ENCODE assay signal across 31 mouse cellular contexts in the genomic region with DNA sequence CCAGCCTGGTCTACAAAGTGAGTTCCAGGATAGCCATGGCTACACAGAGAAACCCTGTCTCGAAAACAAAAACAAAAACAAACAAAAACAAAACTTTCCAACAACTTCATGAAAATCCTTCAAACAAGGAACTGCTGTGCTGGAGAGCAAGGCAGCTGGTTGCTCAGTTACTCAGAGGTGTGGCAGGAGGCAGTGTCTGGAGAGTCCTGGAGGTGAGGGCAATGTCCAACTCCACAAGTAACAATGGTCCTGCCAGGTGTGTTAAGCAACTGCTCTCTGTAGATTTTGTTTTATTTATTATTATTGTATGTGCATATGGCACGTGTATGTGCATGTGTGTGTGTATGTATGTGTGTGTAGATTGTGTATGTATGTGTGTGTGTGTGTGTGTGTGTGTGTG.
A peak's percentile ranks its signal among the peaks of the same experiment; 100 is the strongest.
DNase-seq lines count a peak whose midpoint lies in the region; ATAC-seq and TF ChIP-seq lines count a peak whose summit lies in the region.
"Had no signal": no experiment of that assay in that cellular context is flagged by ENCODE, and none has a peak within 500 bp of the region (broad histone marks: within the 10 kb centered on the region; RNA-seq: fewer than 3 reads in every experiment).

No protein-coding gene starts in this region.

- no peaks in the 10 kb centered on the region for H3K79me2 ChIP-seq in liver, adult 2 months (ENCODE audit: control insufficient read depth, insufficient read depth, low read length)

- H3K27me3 ChIP-seq in kidney, embryonic 14.5 days (ENCODE audit: control insufficient read depth, insufficient read depth, low read length) = no peaks in the 10 kb centered on the region
- H3K27me3 ChIP-seq in liver, adult 2 months (ENCODE audit: control insufficient read depth, insufficient read depth, low read length) = no peaks in the 10 kb centered on the region
- H3K27me3 ChIP-seq in liver, embryonic 11.5 days (replicated peaks; ENCODE audit: control insufficient read depth, insufficient read depth, low read length) = no peaks in the 10 kb centered on the region
- H3K27me3 ChIP-seq: CH12.LX; embryonic facial prominence, embryonic 15.5 days; forebrain, embryonic 12.5 days; heart, embryonic 13.5 days; hindbrain, embryonic 15.5 days; limb, embryonic 15.5 days; liver, embryonic 15.5 days had no signal

- intact Hi-C loops in heart, postnatal 36 days (cut with DNase I) = no loop called here

- peak; percentile 75 for DNase-seq in kidney, adult 11 months
- DNase-seq in liver, adult 2 months (ENCODE audit: extremely low read depth, low read depth, low spot score) = peak; percentile 63
- no peak for DNase-seq in liver, embryonic 11.5 days (ENCODE audit: low spot score)
- peak; percentile 67 to 79 for DNase-seq in kidney, postnatal 36 days
- no peak for DNase-seq in thymus, adult 18-20 months
- DNase-seq in adrenal gland, postnatal 14 days = no peak
- no peak for DNase-seq in heart, postnatal 36 days
- DNase-seq: adrenal gland, adult 8-10 months; cerebellum, adult 8-10 months; cerebellum, postnatal 25 days; gastrocnemius, postnatal 10 days; heart, postnatal 10 days; layer of hippocampus, postnatal 36 days; lung, embryonic 14.5 days; lung, postnatal 36 days; right cerebral cortex, adult 18-20 months had no signal

- H3K36me3 ChIP-seq in kidney, embryonic 14.5 days (ENCODE audit: control insufficient read depth, insufficient read depth, low read length) = no peaks in the 10 kb centered on the region
- no peaks in the 10 kb centered on the region for H3K36me3 ChIP-seq in liver, adult 2 months (ENCODE audit: control insufficient read depth, insufficient read depth, low read length)
- no peaks in the 10 kb centered on the region for H3K36me3 ChIP-seq in liver, embryonic 11.5 days (ENCODE audit: control insufficient read depth, insufficient read depth, low read length)
- H3K36me3 ChIP-seq: embryonic facial prominence, embryonic 10.5 days; embryonic facial prominence, embryonic 15.5 days; forebrain, embryonic 12.5 days; heart, embryonic 13.5 days; hindbrain, embryonic 10.5 days; hindbrain, embryonic 15.5 days; limb, embryonic 10.5 days; limb, embryonic 15.5 days; liver, embryonic 15.5 days had no signal

- H3K4me1 ChIP-seq in kidney, embryonic 14.5 days (ENCODE audit: control insufficient read depth, insufficient read depth, low read length) = peaks cover 8% of the 10 kb centered on the region; the same call in 1 of the 2 replicates
- 0 out of 2 replicates have a peak, but pooled peaks cover 6% of the 10 kb centered on the region for H3K4me1 ChIP-seq in liver, adult 2 months (ENCODE audit: control insufficient read depth, insufficient read depth, low read length)
- peaks cover 9% of the 10 kb centered on the region for H3K4me1 ChIP-seq in liver, embryonic 11.5 days (replicated peaks; ENCODE audit: control insufficient read depth, insufficient read depth, low read length)

- no peak for TF ChIP-seq CTCF in liver, adult 2 months (IDR thresholded peaks at IDR 0.05; ENCODE audit: low read depth, low read length)

- WGBS in kidney, embryonic 14.5 days = 89% methylated on average over 2 of the region's 2 CpGs
- WGBS in liver, adult 2 months = 53% methylated on average over 2 of the region's 2 CpGs
- WGBS in liver, embryonic 11.5 days = 71% methylated on average over 2 of the region's 2 CpGs

- H3K27ac ChIP-seq in kidney, embryonic 14.5 days (ENCODE audit: low read depth, low read length) = no peak overlapping the region
- H3K27ac ChIP-seq in liver, adult 2 months (replicated peaks; ENCODE audit: insufficient read depth, low read depth, low read length) = no peak overlapping the region
- no peak overlapping the region for H3K27ac ChIP-seq in liver, embryonic 11.5 days (ENCODE audit: low read depth, low read length)
- H3K27ac ChIP-seq: embryonic facial prominence, embryonic 10.5 days; embryonic facial prominence, embryonic 15.5 days; forebrain, embryonic 12.5 days; heart, embryonic 13.5 days; hindbrain, embryonic 10.5 days; hindbrain, embryonic 15.5 days; kidney, postnatal 0 days; limb, embryonic 10.5 days; limb, embryonic 15.5 days; liver, embryonic 15.5 days had no signal

- no peak for TF ChIP-seq POLR2A in liver, adult 2 months (IDR thresholded peaks at IDR 0.05; ENCODE audit: extremely low read depth, insufficient read depth, low read length)

- no peak for ATAC-seq in kidney, embryonic 14.5 days (ENCODE audit: low FRiP score, low TSS enrichment)
- no peak for ATAC-seq in liver, embryonic 11.5 days (replicated peaks; ENCODE audit: low FRiP score)
- ATAC-seq: activated CD4-positive, CD25-positive, alpha-beta regulatory T cell, adult 4 months; midbrain, embryonic 16.5 days had no signal

- no peaks in the 10 kb centered on the region for H3K9me3 ChIP-seq in kidney, embryonic 14.5 days (ENCODE audit: control insufficient read depth, low read length)
- H3K9me3 ChIP-seq in liver, embryonic 11.5 days (ENCODE audit: control insufficient read depth, low read length) = no peaks in the 10 kb centered on the region
- H3K9me3 ChIP-seq: embryonic facial prominence, embryonic 10.5 days; embryonic facial prominence, embryonic 15.5 days; forebrain, embryonic 12.5 days; hindbrain, embryonic 10.5 days; hindbrain, embryonic 15.5 days; limb, embryonic 10.5 days; limb, embryonic 15.5 days; liver, embryonic 15.5 days had no signal

- no peak overlapping the region for H3K4me3 ChIP-seq in kidney, embryonic 14.5 days (ENCODE audit: low read length)
- H3K4me3 ChIP-seq in liver, adult 2 months (ENCODE audit: insufficient read depth, low read depth, low read length) = no peak overlapping the region
- no peak overlapping the region for H3K4me3 ChIP-seq in liver, embryonic 11.5 days (ENCODE audit: low read depth, low read length)
- H3K4me3 ChIP-seq: embryonic facial prominence, embryonic 10.5 days; embryonic facial prominence, embryonic 15.5 days; forebrain, embryonic 12.5 days; heart, embryonic 13.5 days; hindbrain, embryonic 10.5 days; hindbrain, embryonic 15.5 days; limb, embryonic 10.5 days; limb, embryonic 15.5 days; liver, embryonic 15.5 days had no signal

- H3K9ac ChIP-seq in kidney, embryonic 14.5 days (ENCODE audit: low read depth, low read length) = no peak overlapping the region
- H3K9ac ChIP-seq in liver, adult 2 months (ENCODE audit: low read depth, low read length) = no peak overlapping the region
- no peak overlapping the region for H3K9ac ChIP-seq in liver, embryonic 11.5 days (ENCODE audit: low read depth, low read length)
- H3K9ac ChIP-seq: embryonic facial prominence, embryonic 15.5 days; forebrain, embryonic 12.5 days; heart, embryonic 13.5 days; hindbrain, embryonic 15.5 days; limb, embryonic 15.5 days; liver, embryonic 15.5 days; lung, embryonic 14.5 days had no signal

- H3K4me2 ChIP-seq in kidney, embryonic 14.5 days (replicated peaks; ENCODE audit: low read depth, low read length) = no peak overlapping the region
- H3K4me2 ChIP-seq in liver, embryonic 11.5 days = no peak overlapping the region
- H3K4me2 ChIP-seq: embryonic facial prominence, embryonic 15.5 days; forebrain, embryonic 12.5 days; heart, embryonic 13.5 days; hindbrain, embryonic 15.5 days; limb, embryonic 15.5 days; liver, embryonic 15.5 days; lung, embryonic 14.5 days; midbrain, embryonic 11.5 days had no signal

Comparison
In these comparisons a context has a peak if more than half of its experiments do, and no peak if none do; other contexts are left out.
1. DNase-seq: peak in kidney, adult 11 months (single experiment), liver, adult 2 months (single experiment) and kidney, postnatal 36 days (2 of 2); none in liver, embryonic 11.5 days (single experiment), thymus, adult 18-20 months (0 of 2), adrenal gland, postnatal 14 days (single experiment) and heart, postnatal 36 days (0 of 2).